Mouse (Mus musculus) testis, adult 2 months (tissue): ENCODE measurements around the gene Psmc1.

ENCODE experiments used
- CTCF ChIP-seq: fragments of 200-500 bp; IDR thresholded peaks from 2 replicates; pipeline ENCODE4 v1.5.1; 2012; ENCODE audit warnings: low read depth, mild to moderate bottlenecking, inconsistent platforms, low read length, moderate library complexity; ENCODE audit not compliant: control insufficient read depth, insufficient read depth, insufficient replicate concordance
- POLR2A ChIP-seq: fragments of 200-500 bp; IDR thresholded peaks from 2 replicates; pipeline ENCODE4 v1.6.1; 2012; ENCODE audit warnings: low read depth, mild to moderate bottlenecking, inconsistent platforms, low read length, moderate library complexity; ENCODE audit not compliant: control insufficient read depth

DNA sequence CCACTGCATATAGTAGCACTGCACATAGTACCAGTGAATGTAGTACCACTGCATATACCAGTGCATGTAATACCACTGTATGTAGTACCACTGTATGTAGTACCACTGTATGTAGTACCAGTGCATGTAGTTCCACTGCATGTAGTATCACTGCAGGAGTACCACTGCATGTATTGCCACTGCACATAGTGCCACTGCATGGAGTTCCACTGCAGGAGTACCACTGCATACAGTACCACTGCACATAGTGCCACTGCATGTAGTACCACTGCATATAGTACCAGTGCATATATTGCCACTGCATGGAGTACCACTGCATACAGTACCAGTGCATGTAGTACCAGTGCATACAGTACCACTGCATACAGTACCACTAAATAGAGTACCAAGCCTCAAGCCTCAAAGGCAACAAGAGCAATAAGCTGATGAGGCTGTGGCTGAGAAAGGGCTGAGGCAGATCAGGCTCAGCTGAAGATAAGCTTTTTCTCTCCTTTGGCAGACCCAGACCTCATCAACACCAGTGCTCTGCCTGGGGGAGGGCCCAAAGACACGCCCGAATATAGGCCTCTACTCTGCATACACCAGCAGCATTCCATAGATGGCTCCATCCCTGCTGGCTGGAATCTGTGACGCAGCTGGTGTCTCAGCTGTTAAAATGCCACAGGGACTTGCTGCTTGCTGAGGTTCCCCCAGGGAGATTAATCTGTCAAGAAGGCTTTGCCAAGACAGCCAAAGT is 9.8 kb upstream of the Psmc1 start:
- no peak for TF ChIP-seq CTCF
- TF ChIP-seq POLR2A = no peak
